Mouse (Mus musculus) left cerebral cortex, postnatal 14 days (tissue): Measurements from ENCODE around the gene Olfr3. TPM values are rescaled to one million over a fixed set of nuclear protein-coding genes. Genes with fewer than 3 reads are reported as not detected.

Experiments
- DNase-seq, 2 experiments: peaks; one replicate each; pipeline ENCODE4 v3.0.0; 2021 to 2022; ENCODE audit warnings: low spot score in 2 of 2, mixed read lengths in 1 of 2
- intact Hi-C: fragments of 180-260 bp; cut with DNase I; formaldehyde crosslinking; loops from one replicate; pipeline ENCODE4 v1.15.1; 2025
- long read RNA-seq, 2 experiments: library from polyadenylated mRNA; stranded (forward); transcript quantifications; one replicate each; pipeline ENCODE4 v2.0.0; 2021
- total RNA-seq, 2 experiments: library from RNA; stranded (reverse); gene quantifications; 2 replicates each; pipeline ENCODE4 v1.2.3; 2021

The Olfr3 gene
- not detected for total RNA-seq
- long read RNA-seq, experiment 1: 0 reads
- long read RNA-seq, experiment 2: 0 reads

GRCm38 (mm10) chr2:36816932-36817331 is at the start of gene Olfr3:
TSS of gene Olfr3 (minus strand) at chr2:36817032.
- DNase-seq: no peak
- intact Hi-C loops: no loop called here

DNA sequence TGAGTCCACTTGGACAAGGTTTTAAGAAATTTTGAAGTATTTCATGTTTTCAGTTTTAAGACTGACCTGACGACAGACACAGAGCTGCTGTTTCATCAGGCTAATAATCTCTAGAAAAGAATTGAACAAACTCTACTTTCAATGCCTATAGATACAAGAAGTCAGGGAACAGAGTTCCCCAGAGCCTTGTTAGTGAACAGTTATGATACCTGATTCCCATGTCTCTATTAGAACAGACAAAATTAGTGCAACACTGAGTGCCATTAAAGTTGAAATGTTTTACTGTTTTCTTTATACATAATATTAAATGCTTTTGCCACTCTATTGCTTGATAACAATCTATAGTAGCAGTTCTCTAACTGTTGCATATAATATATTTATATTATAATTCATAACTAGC is 45.7 kb upstream of the Olfr3 start, which contains the start of gene Olfr351:
Gene Olfr351 (minus strand): TSS at position 101 of the 400 bp plus-strand sequence.
- no peak for DNase-seq
- intact Hi-C loops: no loop called here

- DNase-seq: no peak
- intact Hi-C loops: no loop called here
Observed at GRCm38 (mm10) chr2:36846010-36846409, 29.2 kb upstream of the Olfr3 start, which contains the start of gene Olfr350. TSS of gene Olfr350 (plus strand) at chr2:36846310.

DNA sequence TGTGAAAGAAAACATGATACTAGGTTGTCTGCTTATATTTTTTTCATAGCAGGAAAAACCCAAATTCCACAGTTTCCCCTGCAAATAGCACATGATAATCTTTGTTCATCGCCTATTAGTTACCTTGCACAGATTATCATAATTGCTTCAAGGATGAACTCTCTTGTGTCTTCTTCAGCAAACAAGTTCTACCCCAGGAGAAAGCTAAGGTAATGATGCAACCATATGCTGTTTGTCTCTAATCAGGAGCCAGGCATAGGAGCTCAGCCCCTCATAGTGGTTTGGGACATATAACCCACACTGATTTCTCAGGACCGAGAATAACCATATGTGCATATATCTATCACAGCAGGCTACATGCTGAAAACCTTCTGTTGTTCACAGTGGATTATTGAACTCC is 26.6 kb downstream of the Olfr3 start, which contains the start of gene Olfr50:
Gene Olfr50 (plus strand): TSS at position 301 of the 400 bp plus-strand sequence.
- intact Hi-C loops: no loop called here
- DNase-seq: no peak

- no peak for DNase-seq
- intact Hi-C loops: no loop called here
Observed at GRCm38 (mm10) chr2:36783976-36784375, 32.9 kb downstream of the Olfr3 start, which contains the start of gene Olfr348. TSS of gene Olfr348 (plus strand) at chr2:36784276.

Other genes starting within 250 kb of the Olfr3 start
- not detected for gene Olfr345, start 177.0 kb downstream of the Olfr3 start, total RNA-seq
- not detected for gene Olfr346, start 131.2 kb downstream of the Olfr3 start, total RNA-seq
- not detected for gene Olfr347, start 85.1 kb downstream of the Olfr3 start, total RNA-seq
- gene Olfr348, start 32.8 kb downstream of the Olfr3 start, total RNA-seq: not detected
- not detected for gene Olfr50, start 26.5 kb downstream of the Olfr3 start, total RNA-seq
- gene Olfr350, start 29.3 kb upstream of the Olfr3 start, total RNA-seq: not detected
- gene Olfr351, start 45.6 kb upstream of the Olfr3 start, total RNA-seq: not detected
- not detected for gene Olfr352, start 51.4 kb upstream of the Olfr3 start, total RNA-seq
- not detected for gene Olfr353, start 75.9 kb upstream of the Olfr3 start, total RNA-seq
- under 1 TPM in 1 of 2 experiments, not detected in 1; 0.04 TPM for gene Olfr354, start 88.6 kb upstream of the Olfr3 start, total RNA-seq
- gene Olfr355, start 111.9 kb upstream of the Olfr3 start, total RNA-seq: not detected
- gene Olfr356, start 120.1 kb upstream of the Olfr3 start, total RNA-seq: not detected
- gene Olfr357, start 176.8 kb upstream of the Olfr3 start, total RNA-seq: not detected
- not detected for gene Olfr358, start 192.3 kb upstream of the Olfr3 start, total RNA-seq
- gene Olfr360, start 248.7 kb upstream of the Olfr3 start, total RNA-seq: not detected